Mouse (Mus musculus): ENCODE data around the gene Bank1. TPM values are rescaled to one million over a fixed set of nuclear protein-coding genes. Genes with fewer than 3 reads are reported as not detected.

The Bank1 gene
- 0.38 and 0.66 TPM in 2 replicates for total RNA-seq (2014; rRNA removed)
- polyA plus RNA-seq (2015; fragmentation: Nextera tagmentation; extraction: Ambion mirVana): 0.33 and 0.43 TPM in 2 replicates

DNA sequence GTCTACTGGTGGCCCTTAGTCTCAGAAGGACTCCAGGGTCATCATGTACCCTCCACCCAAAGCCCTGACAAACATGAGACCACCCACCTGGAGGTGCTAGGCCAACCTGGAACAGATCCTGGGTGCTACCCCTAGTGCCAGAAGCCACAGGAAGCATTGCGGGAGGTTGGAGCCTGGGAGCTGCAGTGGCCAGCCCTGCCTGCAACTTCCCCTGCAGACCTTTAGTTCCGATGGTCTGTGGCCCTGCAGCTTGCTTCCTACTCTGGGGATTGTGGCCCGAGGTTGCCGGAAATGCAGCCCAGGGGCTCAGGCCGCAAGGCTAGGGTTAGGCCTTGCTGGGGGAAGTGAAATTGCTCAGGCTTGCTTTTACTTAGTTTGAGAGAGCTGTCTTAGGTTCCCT is at the start of gene Bank1:
Bank1 (minus strand) TSS at position 284 of the 400 bp plus-strand sequence.
- Histone ChIP-seq H3K4me2 (ENCODE audit: low read depth, low read length, poor library complexity, severe bottlenecking) (no peak within 1 kb of the TSS), H3K27ac (ENCODE audit: low read depth, low read length) (no peak within 1 kb of the TSS), H3K9me3 (ENCODE audit: low read length) (no peaks in the 10 kb centered on the region), H3K9ac (replicated peaks; ENCODE audit: low read length, poor library complexity, severe bottlenecking) (no peak within 1 kb of the TSS), H3K27me3 (ENCODE audit: insufficient read depth, low read length) (no peaks in the 10 kb centered on the region), H3K4me1 (ENCODE audit: insufficient read depth, low read length) (no peaks in the 10 kb centered on the region), H3K36me3 (ENCODE audit: insufficient read depth, low read length) (no peaks in the 10 kb centered on the region), H3K4me3 (ENCODE audit: low read depth, low read length) (no peak within 1 kb of the TSS)
- ATAC-seq (ENCODE audit: low FRiP score) (no peak), DNase-seq (ENCODE audit: low spot score) (no peak)
- TF ChIP-seq CTCF (IDR thresholded peaks at IDR 0.05): no peak
- WGBS: 82% methylated on average over 5 of the region's 5 CpGs

GRCm38 (mm10) chr3:136369916-136370315 is 44.0 kb upstream of the Bank1 start:
- H3K4me2 ChIP-seq (ENCODE audit: low read depth, low read length, poor library complexity, severe bottlenecking): no peak overlapping the region
- WGBS: 74% methylated on average over 11 of the region's 11 CpGs
- no peak for DNase-seq (ENCODE audit: low spot score)

DNA sequence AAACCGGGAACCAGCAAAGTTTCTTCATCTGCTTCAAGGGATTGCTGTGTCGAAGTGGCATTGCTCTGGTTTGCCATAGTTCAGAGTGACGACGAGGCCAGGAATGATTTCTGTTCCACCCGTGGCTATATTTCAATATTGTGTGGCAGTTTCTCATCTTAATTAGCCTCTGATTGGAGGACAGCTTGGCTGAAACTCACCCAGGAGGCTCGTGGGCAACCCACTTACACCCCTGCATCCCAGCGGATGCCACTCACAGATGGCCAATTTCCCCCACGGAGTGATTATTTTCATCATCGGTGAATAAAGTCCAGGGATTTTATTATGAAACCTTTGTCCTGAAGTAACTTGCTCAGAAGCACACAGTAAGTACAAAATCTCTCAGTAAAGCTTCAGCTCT is 43.6 kb upstream of the Bank1 start:
- H3K4me2 ChIP-seq (ENCODE audit: low read depth, low read length, poor library complexity, severe bottlenecking): no peak overlapping the region
- no peak for ATAC-seq (ENCODE audit: low FRiP score)
- H3K27me3 ChIP-seq (ENCODE audit: insufficient read depth, low read length): no peaks in the 10 kb centered on the region
- no peak overlapping the region for H3K9ac ChIP-seq (replicated peaks; ENCODE audit: low read length, poor library complexity, severe bottlenecking)
- no peaks in the 10 kb centered on the region for H3K9me3 ChIP-seq (ENCODE audit: low read length)
- no peak for DNase-seq (ENCODE audit: low spot score)
- no peak for TF ChIP-seq CTCF (IDR thresholded peaks at IDR 0.05)
- H3K27ac ChIP-seq (ENCODE audit: low read depth, low read length): no peak overlapping the region
- H3K4me3 ChIP-seq (ENCODE audit: low read depth, low read length): no peak overlapping the region
- no peaks in the 10 kb centered on the region for H3K4me1 ChIP-seq (ENCODE audit: insufficient read depth, low read length)
- 66% methylated on average over 9 of the region's 9 CpGs for WGBS
- no peaks in the 10 kb centered on the region for H3K36me3 ChIP-seq (ENCODE audit: insufficient read depth, low read length)

More at GRCm38 (mm10) chr3:136369916-136370315, 44.0 kb upstream of the Bank1 start:
- Histone ChIP-seq H3K9ac (replicated peaks; ENCODE audit: low read length, poor library complexity, severe bottlenecking) (no peak overlapping the region), H3K9me3 (ENCODE audit: low read length) (no peaks in the 10 kb centered on the region), H3K27ac (ENCODE audit: low read depth, low read length) (no peak overlapping the region), H3K4me3 (ENCODE audit: low read depth, low read length) (no peak overlapping the region), H3K36me3 (ENCODE audit: insufficient read depth, low read length) (no peaks in the 10 kb centered on the region), H3K27me3 (ENCODE audit: insufficient read depth, low read length) (no peaks in the 10 kb centered on the region), H3K4me1 (ENCODE audit: insufficient read depth, low read length) (no peaks in the 10 kb centered on the region)
- TF ChIP-seq CTCF (IDR thresholded peaks at IDR 0.05): no peak
- ATAC-seq (ENCODE audit: low FRiP score): no peak

- ATAC-seq (ENCODE audit: low FRiP score) (no peak), DNase-seq (ENCODE audit: low spot score) (no peak)
- no peaks in the 10 kb centered on the region for H3K9me3 ChIP-seq (ENCODE audit: low read length)
- no peaks in the 10 kb centered on the region for H3K4me1 ChIP-seq (ENCODE audit: insufficient read depth, low read length)
- no peaks in the 10 kb centered on the region for H3K27me3 ChIP-seq (ENCODE audit: insufficient read depth, low read length)
- no peak overlapping the region for H3K27ac ChIP-seq (ENCODE audit: low read depth, low read length)
- H3K4me3 ChIP-seq (ENCODE audit: low read depth, low read length): no peak overlapping the region
- TF ChIP-seq CTCF (IDR thresholded peaks at IDR 0.05): no peak
- 88% methylated on average over 4 of the region's 4 CpGs for WGBS
- H3K36me3 ChIP-seq (ENCODE audit: insufficient read depth, low read length): no peaks in the 10 kb centered on the region
- H3K9ac ChIP-seq (replicated peaks; ENCODE audit: low read length, poor library complexity, severe bottlenecking): no peak overlapping the region
- H3K4me2 ChIP-seq (ENCODE audit: low read depth, low read length, poor library complexity, severe bottlenecking): no peak overlapping the region
Observed at GRCm38 (mm10) chr3:136368505-136368999, 42.7 kb upstream of the Bank1 start.

GRCm38 (mm10) chr3:136349690-136350089 is 23.8 kb upstream of the Bank1 start:
- Histone ChIP-seq H3K4me1 (ENCODE audit: insufficient read depth, low read length) (no peaks in the 10 kb centered on the region), H3K9ac (replicated peaks; ENCODE audit: low read length, poor library complexity, severe bottlenecking) (no peak overlapping the region), H3K36me3 (ENCODE audit: insufficient read depth, low read length) (no peaks in the 10 kb centered on the region), H3K4me2 (ENCODE audit: low read depth, low read length, poor library complexity, severe bottlenecking) (no peak overlapping the region), H3K27me3 (ENCODE audit: insufficient read depth, low read length) (no peaks in the 10 kb centered on the region), H3K27ac (ENCODE audit: low read depth, low read length) (no peak overlapping the region), H3K4me3 (ENCODE audit: low read depth, low read length) (no peak overlapping the region), H3K9me3 (ENCODE audit: low read length) (no peaks in the 10 kb centered on the region)
- WGBS: 69% methylated on average over 7 of the region's 7 CpGs
- ATAC-seq (ENCODE audit: low FRiP score): no peak
- no peak for DNase-seq (ENCODE audit: low spot score)
- TF ChIP-seq CTCF (IDR thresholded peaks at IDR 0.05): no peak

- WGBS: 81% methylated on average over 1 of the region's 1 CpGs
- DNase-seq (ENCODE audit: low spot score) (no peak), ATAC-seq (ENCODE audit: low FRiP score) (no peak)
- Histone ChIP-seq H3K4me2 (ENCODE audit: low read depth, low read length, poor library complexity, severe bottlenecking) (no peak overlapping the region), H3K9me3 (ENCODE audit: low read length) (no peaks in the 10 kb centered on the region), H3K4me1 (ENCODE audit: insufficient read depth, low read length) (no peaks in the 10 kb centered on the region), H3K27me3 (ENCODE audit: insufficient read depth, low read length) (no peaks in the 10 kb centered on the region), H3K4me3 (ENCODE audit: low read depth, low read length) (no peak overlapping the region), H3K36me3 (ENCODE audit: insufficient read depth, low read length) (no peaks in the 10 kb centered on the region), H3K9ac (replicated peaks; ENCODE audit: low read length, poor library complexity, severe bottlenecking) (no peak overlapping the region), H3K27ac (ENCODE audit: low read depth, low read length) (no peak overlapping the region)
- TF ChIP-seq CTCF (IDR thresholded peaks at IDR 0.05): no peak
Observed at GRCm38 (mm10) chr3:136348611-136349010, 22.7 kb upstream of the Bank1 start.

Measured in midbrain, postnatal 0 days (tissue).